8 mouse cellular contexts compared by ENCODE assay signal in genomic region chr10:91181461-91182288, GRCm38 (mm10). TPM values are rescaled to one million over a fixed set of nuclear protein-coding genes. Genes with fewer than 3 reads are reported as not detected.
A peak's percentile ranks its signal among the peaks of the same experiment; 100 is the strongest.
DNase-seq lines count a peak whose midpoint lies in the region; ATAC-seq lines count a peak whose summit lies in the region.

No protein-coding gene starts in this region.

- intact Hi-C loops in gastrocnemius, postnatal 14 days (cut with DNase I; ENCODE audit: low total_unique reads): no loop called here
- intact Hi-C loops in left cerebral cortex, postnatal 10 days (cut with DNase I): loop anchor here (5.0 kb wide), 1 partner anchor 56 kb away; no protein-coding TSS in a partner anchor

- peak; percentile 84 for ATAC-seq in inflammation-experienced regulatory T-cells, adult 6 months
- peak; percentile 87 for ATAC-seq in megakaryocyte-erythroid progenitor cell, adult 5-6 weeks (replicated peaks; ENCODE audit: low FRiP score, low TSS enrichment, poor library complexity, severe bottlenecking)

- DNase-seq in adipocyte (ENCODE audit: low spot score): peak; percentile 97
- DNase-seq in embryo, embryonic 10 days (ENCODE audit: low spot score): peak; percentile 97
- DNase-seq in gastrocnemius, postnatal 14 days: peak; percentile 100
- peak; percentile 97 to 100 for DNase-seq in left cerebral cortex, postnatal 10 days (ENCODE audit: extremely low spot score in 1 of 2, low spot score in 2 of 2)
- peak; percentile 97 for DNase-seq in right cerebral cortex, postnatal 25 days
- DNase-seq in urinary bladder, postnatal 4 days (ENCODE audit: low spot score in 2 of 2): peak; percentile 99 to 100

RNA-seq across cellular contexts. Expression of gene Tmpo, which starts 0.6 kb away (rescaled TPM):
- total RNA-seq in gastrocnemius, postnatal 14 days (2021): 10 to 100 TPM; 56.9 to 66.7 TPM
- polyA plus RNA-seq in inflammation-experienced regulatory T-cells, adult 6 months (2017; shearing (Covaris generic)): 10 to 100 TPM; 61.6 to 69.1 (median 61.9) TPM
- total RNA-seq in left cerebral cortex, postnatal 10 days (2021): 10 to 100 TPM; 36.6 to 38.2 TPM
- total RNA-seq in megakaryocyte-erythroid progenitor cell, adult 5-6 weeks (2014; fragmentation: Nextera tagmentation): 267 and 268 TPM in 2 replicates
- 469 and 547 TPM in 2 replicates for total RNA-seq in megakaryocyte-erythroid progenitor cell, adult 5-6 weeks (2017)

RNA-seq across cellular contexts. Expression of gene Slc25a3, which starts 57.8 kb away (rescaled TPM):
- total RNA-seq in gastrocnemius, postnatal 14 days (2021): 1,000 to 10,000 TPM in 1 of 2 experiments, 100 to 1,000 TPM in 1; 888 to 1,041 TPM
- 100 to 1,000 TPM; 227 to 247 (median 243) TPM for polyA plus RNA-seq in inflammation-experienced regulatory T-cells, adult 6 months (2017; shearing (Covaris generic))
- 100 to 1,000 TPM; 550 to 584 TPM for total RNA-seq in left cerebral cortex, postnatal 10 days (2021)
- total RNA-seq in megakaryocyte-erythroid progenitor cell, adult 5-6 weeks (2014; fragmentation: Nextera tagmentation): 582 and 663 TPM in 2 replicates
- 247 and 338 TPM in 2 replicates for total RNA-seq in megakaryocyte-erythroid progenitor cell, adult 5-6 weeks (2017)

Comparison
In these comparisons a context has a peak if more than half of its experiments do, and no peak if none do; other contexts are left out.
1. Peak in every context shown above with its lines: DNase-seq and ATAC-seq.